Mouse (Mus musculus): ENCODE data around the gene Tnfaip1.
"Not testable (repeated sequence)": the region's sequence is repeated elsewhere in the genome, so short reads cannot be mapped to it uniquely, and the experiment has no call there.

The Tnfaip1 gene

DNA sequence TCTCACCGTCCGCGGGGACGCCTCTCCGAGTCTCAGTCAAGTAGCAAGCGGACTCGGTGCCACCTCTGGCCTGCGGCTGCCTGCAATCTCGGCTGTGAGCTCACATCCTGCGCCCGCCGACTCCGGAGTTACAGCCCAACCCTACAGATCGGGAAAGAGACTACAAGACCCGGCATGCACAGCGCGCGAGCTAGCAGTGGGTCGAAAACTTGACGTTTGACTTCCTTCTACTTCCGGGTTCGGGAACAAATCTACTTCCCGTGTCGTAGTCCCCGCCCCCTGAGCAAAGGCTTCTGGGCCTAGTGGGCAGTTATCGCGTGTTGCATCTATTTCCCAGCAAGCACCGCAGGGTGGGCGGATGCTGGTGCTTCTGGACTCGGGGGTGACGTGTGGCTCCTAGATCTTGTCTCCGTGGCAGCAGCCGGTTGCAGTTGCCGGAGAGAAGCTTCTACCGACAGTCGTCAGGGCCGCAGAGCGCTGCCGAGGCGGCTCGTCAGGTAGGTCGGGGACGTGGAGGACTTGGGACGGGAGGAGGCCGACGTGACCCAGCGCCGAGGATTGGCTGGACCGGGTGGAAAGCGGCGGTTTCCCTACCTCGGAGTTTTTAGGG lies at the start of gene Tnfaip1, which contains the start of gene Ift20:
Gene Tnfaip1 (minus strand): TSS at position 253 of the 610 bp plus-strand sequence.
Gene Ift20 (plus strand): TSS at position 282 of the 610 bp plus-strand sequence.
- peak; percentile 100 for DNase-seq (ENCODE audit: low read depth, low spot score)

DNA sequence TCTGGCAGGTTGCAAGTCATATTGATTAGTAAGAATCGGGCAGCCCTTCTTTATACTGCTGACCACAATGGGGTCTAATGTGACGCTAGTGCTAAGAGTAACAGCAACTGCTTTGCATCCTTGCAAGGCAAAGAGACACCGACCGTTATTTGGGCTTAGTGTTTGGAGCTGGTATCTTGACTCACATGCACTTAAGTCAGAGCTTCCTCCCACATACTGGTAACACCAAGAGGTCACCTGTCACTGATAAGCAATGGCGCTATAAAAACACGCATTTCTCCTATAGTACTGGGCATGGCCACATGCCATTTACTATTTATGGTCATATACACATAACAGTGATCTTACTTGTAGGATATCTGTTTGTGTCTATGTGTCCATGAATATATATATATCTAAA lies 46.7 kb upstream of the Tnfaip1 start:
- DNase-seq (ENCODE audit: low read depth, low spot score): no peak

- no peak for DNase-seq (ENCODE audit: low read depth, low spot score)
These were observed 38.8 kb upstream of the Tnfaip1 start for GRCm38 (mm10) chr11:78574975-78575374.

DNA sequence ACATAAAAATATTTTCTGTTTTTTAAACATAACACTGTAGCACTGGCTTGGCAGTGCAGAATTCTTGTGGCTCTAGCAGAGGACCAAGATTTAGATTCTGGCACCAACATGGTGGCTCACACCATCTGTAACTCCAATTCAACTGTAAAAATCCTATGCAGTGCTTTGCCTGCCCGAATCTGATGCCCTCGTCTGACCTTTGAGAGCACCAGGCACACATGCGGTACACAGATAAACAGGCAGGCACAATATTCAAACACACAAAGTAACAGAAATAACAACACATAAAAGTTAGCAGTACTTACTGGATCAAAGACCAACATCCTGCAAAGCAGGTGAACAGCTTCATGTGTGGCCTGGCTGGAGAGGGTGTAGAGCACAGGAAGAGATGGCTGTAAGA lies 38.4 kb upstream of the Tnfaip1 start:
- no peak for DNase-seq (ENCODE audit: low read depth, low spot score)

DNA sequence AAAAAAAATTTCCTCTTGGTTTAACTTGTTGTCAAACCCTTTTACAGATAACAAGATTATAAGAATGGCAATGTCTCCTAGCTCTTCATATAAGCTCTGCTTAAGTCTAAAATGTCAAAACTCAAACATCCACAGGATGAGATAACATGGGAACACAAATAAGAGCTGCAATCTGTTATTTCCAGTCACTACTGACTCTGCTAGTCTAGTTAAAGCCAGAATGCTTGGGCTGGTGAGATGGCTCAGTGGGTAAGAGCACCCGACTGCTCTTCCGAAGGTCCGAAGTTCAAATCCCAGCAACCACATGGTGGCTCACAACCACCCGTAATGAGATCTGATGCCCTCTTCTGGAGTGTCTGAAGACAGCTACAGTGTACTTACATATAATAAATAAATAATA lies 37.9 kb upstream of the Tnfaip1 start:
- DNase-seq (ENCODE audit: low read depth, low spot score): not testable (repeated sequence)

GRCm38 (mm10) chr11:78571854-78572253 lies 35.7 kb upstream of the Tnfaip1 start:
- no peak for DNase-seq (ENCODE audit: low read depth, low spot score)

DNA sequence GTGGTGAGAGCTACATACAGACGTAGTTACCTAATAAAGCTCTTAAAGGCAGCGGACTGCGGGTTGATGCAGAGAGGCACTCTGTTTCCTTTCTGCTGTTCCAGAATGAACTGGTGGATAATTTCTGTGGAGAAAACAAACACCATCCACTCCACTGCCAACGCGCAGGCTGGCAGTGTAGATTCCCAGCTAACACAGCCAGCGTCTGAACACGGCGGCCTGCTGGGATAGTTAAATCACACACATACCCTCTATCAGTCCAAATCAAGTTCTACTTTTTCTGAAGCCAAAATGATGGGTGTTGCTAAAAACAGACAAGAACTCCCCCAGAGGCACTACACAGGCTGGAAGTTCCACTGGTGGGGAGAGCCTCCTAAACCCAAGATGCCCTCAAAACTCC lies 35.3 kb upstream of the Tnfaip1 start:
- no peak for DNase-seq (ENCODE audit: low read depth, low spot score)

- DNase-seq (ENCODE audit: low read depth, low spot score): no peak
These were observed 33.7 kb upstream of the Tnfaip1 start for GRCm38 (mm10) chr11:78569806-78570205.

DNA sequence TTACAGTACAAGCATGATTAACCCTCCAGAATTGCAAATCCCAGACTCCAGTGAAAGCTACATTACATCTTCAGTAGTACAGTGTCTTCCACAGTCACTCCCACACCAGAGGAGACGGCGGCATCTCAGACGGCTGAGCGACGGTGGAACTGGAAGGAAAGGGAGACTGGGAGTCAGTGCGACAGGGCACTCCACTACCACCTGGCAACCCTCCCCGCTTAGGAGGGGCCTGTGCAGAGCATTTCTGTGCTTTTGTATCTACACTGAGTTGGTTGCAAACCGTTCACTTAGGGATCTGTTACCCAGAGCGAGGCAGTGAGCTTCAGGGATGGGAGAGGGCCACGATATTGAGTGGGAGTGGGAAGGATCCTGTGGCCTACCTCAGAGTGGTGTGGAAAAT lies 32.7 kb upstream of the Tnfaip1 start:
- DNase-seq (ENCODE audit: low read depth, low spot score): no peak

DNA sequence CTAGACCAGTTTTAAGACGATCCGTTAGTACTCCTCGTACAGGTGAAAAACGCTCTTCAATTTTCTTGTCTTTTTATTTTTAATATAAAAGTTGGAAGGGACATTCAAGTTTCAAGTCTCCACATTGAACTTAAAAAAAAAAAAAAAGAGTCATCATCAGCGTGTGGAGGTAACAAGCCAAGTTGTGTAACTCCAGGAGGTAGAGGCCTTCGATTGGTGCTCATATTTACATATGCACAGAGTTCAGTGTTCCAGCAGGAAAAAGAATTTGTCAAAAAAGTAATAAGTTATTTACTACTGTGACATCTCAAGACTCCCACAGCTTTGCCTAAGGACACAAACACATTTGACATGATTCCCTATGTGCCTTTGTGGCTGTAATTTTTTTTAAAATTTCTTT lies 31.5 kb upstream of the Tnfaip1 start:
- no peak for DNase-seq (ENCODE audit: low read depth, low spot score)

- no peak for DNase-seq (ENCODE audit: low read depth, low spot score)
These were observed 30.6 kb upstream of the Tnfaip1 start for GRCm38 (mm10) chr11:78566775-78567174.

- DNase-seq (ENCODE audit: low read depth, low spot score): peak; percentile 80
These were observed 24.3 kb upstream of the Tnfaip1 start for GRCm38 (mm10) chr11:78560447-78560846.

- peak; percentile 66 for DNase-seq (ENCODE audit: low read depth, low spot score)
These were observed 21.1 kb upstream of the Tnfaip1 start for GRCm38 (mm10) chr11:78557241-78557640.

DNA sequence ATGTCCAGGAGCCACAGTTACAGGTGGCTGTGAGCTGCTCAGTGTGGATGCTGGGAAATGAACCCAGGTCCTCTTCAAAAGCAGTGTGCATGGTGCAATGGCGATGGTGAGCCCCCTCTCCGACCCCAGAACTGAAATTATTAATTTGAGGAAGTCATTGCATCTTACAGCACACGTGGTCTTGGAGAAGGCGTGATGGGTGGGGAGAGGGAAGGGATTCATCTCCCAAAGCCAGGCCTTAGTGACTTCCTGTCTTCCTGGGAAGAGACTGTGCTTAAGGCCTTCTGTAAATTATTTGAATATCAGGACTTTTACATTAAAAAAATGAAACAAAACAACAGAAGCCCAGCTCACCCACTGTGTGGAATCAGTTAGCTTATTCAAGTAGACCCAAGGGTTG lies 19.9 kb upstream of the Tnfaip1 start:
- DNase-seq (ENCODE audit: low read depth, low spot score): no peak

GRCm38 (mm10) chr11:78555623-78556022 lies 19.5 kb upstream of the Tnfaip1 start:
- no peak for DNase-seq (ENCODE audit: low read depth, low spot score)

DNA sequence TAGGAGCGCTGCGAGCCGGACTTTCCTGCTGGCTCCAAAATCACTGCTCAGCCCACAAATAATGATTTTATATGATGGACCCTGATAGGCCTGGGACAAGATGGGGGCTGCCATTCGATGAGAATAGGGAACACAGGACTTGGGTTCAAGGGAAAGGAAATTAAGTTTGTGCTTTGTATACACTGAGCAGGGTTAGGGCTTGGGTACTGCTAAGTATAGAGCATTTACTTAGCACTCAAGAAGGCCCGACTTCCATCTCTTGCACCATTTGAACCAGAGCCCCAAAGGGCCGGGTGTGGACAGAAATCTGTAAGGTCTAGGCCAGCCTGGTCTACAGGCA lies 14.9 kb upstream of the Tnfaip1 start:
- DNase-seq (ENCODE audit: low read depth, low spot score): no peak

GRCm38 (mm10) chr11:78550168-78551058 lies 14.3 kb upstream of the Tnfaip1 start, which contains the start of gene Tmem97:
Gene Tmem97, minus strand, starts transcription at chr11:78550777.
- DNase-seq (ENCODE audit: low read depth, low spot score): peak; percentile 99

- DNase-seq (ENCODE audit: low read depth, low spot score): no peak
These were observed 13.4 kb upstream of the Tnfaip1 start for GRCm38 (mm10) chr11:78549491-78549987.

GRCm38 (mm10) chr11:78547718-78548460 lies 11.8 kb upstream of the Tnfaip1 start:
- DNase-seq (ENCODE audit: low read depth, low spot score): no peak

DNA sequence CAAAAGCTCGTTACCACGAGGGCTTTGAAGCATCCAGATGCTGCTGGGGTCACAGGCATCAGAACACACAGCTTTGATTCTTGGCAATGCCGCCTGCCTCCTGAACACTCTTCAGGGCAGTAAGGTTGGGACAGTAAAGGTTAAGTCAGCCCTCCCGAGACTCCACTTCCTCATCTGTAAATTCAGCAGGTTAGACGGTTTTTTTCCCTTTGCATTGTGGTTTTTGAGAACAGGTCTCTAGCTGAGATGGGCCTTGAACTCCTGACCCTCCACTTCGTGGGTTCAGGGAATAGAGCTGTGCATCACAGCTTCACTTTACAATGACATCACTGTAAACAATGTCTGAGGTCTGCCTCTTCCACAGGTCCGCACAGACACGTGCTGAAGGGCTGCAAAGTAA lies 9.0 kb upstream of the Tnfaip1 start:
- DNase-seq (ENCODE audit: low read depth, low spot score): no peak

- DNase-seq (ENCODE audit: low read depth, low spot score): peak; percentile 26
These were observed 8.4 kb upstream of the Tnfaip1 start for GRCm38 (mm10) chr11:78544449-78545111.

DNA sequence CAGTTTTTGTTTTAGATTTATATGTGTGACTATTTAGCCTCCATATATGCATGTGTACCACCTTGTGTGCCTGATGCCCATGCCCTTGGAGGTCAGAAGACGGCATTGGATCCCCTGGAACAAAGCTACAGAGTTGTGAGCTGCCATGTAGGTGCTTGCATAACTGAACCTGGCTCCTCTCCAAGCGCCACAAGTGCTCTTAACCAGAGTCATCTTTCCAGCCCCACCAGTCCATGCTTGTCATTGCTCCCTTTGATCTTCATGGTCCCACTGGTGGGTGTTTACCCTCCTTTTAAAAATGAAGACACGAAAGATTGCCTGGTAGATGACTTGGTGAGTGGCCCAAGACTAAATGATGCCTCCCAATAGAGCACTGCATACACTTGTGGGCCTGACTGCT lies 4.2 kb upstream of the Tnfaip1 start:
- DNase-seq (ENCODE audit: low read depth, low spot score): no peak

Data from ZHBTc4 (cell line).